Mouse (Mus musculus) liver, embryonic 12.5 days (tissue): ENCODE measurements around the gene Slc6a19. TPM values are rescaled to one million over a fixed set of nuclear protein-coding genes. Genes with fewer than 3 reads are reported as not detected.
"Not testable (repeated sequence)": the region's sequence is repeated elsewhere in the genome, so short reads cannot be mapped to it uniquely, and the experiment has no call there.

ENCODE experiments used
- ATAC-seq: fragments of 200-750 bp; cut with Nextera tagmentation; 2 replicates; pipeline ENCODE4 v1.8.0; 2017; ENCODE audit warnings: moderate number of reproducible peaks, mild to moderate bottlenecking, moderate library complexity
- H3K27ac ChIP-seq: fragments of 300-500 bp; sonication (generic); 2 replicates; pipeline ENCODE4 v1.5.1; 2016; ENCODE audit warnings: mild to moderate bottlenecking
- H3K27me3 ChIP-seq: fragments of 300-500 bp; sonication (generic); replicated peaks from 2 replicates; pipeline ENCODE4 v1.6.1; 2016; ENCODE audit warnings: mild to moderate bottlenecking, moderate library complexity
- H3K36me3 ChIP-seq: fragments of 300-500 bp; sonication (generic); 2 replicates; pipeline ENCODE4 v1.6.1; 2016; ENCODE audit warnings: mild to moderate bottlenecking, moderate library complexity
- H3K4me1 ChIP-seq: fragments of 300-500 bp; sonication (generic); 2 replicates; pipeline ENCODE4 v1.6.1; 2016
- H3K4me2 ChIP-seq: fragments of 300-500 bp; sonication (generic); 2 replicates; pipeline ENCODE4 v1.6.1; 2016; ENCODE audit warnings: mild to moderate bottlenecking, moderate library complexity
- H3K4me3 ChIP-seq: fragments of 300-500 bp; sonication (generic); 2 replicates; pipeline ENCODE4 v1.5.1; 2016; ENCODE audit warnings: mild to moderate bottlenecking, moderate library complexity
- H3K9ac ChIP-seq: fragments of 300-500 bp; sonication (generic); 2 replicates; pipeline ENCODE4 v1.6.1; 2016; ENCODE audit warnings: mild to moderate bottlenecking, moderate library complexity
- H3K9me3 ChIP-seq: fragments of 300-500 bp; sonication (generic); replicated peaks from 2 replicates; pipeline ENCODE4 v1.6.1; 2016; ENCODE audit warnings: mild to moderate bottlenecking, moderate library complexity
- WGBS: fragments of 180-500 bp; shearing (Covaris S2); methylation state at CpG from one replicate; pipeline ENCODE4 v1.1.7; 2016; ENCODE audit not compliant: insufficient replicate concordance; 5-methylcytosine and 5-hydroxymethylcytosine counted together
- polyA plus RNA-seq: library from polyadenylated mRNA; unstranded; fragments of >200 nt; fragmentation: Nextera tagmentation; extraction: Ambion mirVana; gene quantifications from 2 replicates; pipeline ENCODE4 v1.2.1, GENCODE M21; 2016

The Slc6a19 gene
- polyA plus RNA-seq: 0.45 and 0.47 TPM in 2 replicates

DNA sequence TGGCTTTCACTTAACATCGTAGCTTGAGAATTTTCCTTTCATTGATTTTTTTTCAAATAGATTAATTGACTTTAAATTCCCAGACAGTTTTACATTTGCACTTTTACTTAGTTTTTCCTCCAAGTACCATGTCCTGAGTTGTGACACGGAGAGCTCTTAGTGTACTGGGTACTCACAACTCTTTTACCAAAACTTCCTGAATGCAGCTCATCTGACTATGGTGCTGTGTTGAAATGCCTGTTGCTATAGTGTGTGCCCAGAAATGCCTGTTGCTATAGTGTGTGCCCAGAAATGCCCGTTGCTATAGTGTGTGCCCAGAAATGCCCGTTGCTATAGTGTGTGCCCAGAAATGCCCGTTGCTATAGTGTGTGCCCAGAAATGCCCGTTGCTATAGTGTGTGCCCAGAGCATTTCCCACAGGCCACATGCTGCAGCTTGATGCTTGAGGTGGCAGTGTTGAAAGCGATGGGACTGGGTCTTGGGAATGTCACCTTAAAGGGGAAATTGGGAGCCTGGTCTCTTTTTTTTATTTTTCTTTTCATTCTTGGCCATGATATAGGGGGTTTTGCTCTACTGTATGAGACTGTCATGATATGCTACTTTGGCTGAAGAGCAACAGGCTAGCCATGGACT, at the start of gene Slc6a19:
Gene Slc6a19 (minus strand): TSS at position 172 of the 632 bp plus-strand sequence.
- H3K4me2 ChIP-seq: no peak within 1 kb of the TSS
- no peaks in the 10 kb centered on the region for H3K9me3 ChIP-seq
- H3K9ac ChIP-seq: no peak within 1 kb of the TSS
- 65% methylated on average over 7 of the region's 7 CpGs for WGBS
- no peak for ATAC-seq
- H3K27ac ChIP-seq: no peak within 1 kb of the TSS
- no peaks in the 10 kb centered on the region for H3K36me3 ChIP-seq
- peaks cover under 1% of the 10 kb centered on the region; the same call in 1 of the 2 replicates for H3K27me3 ChIP-seq
- H3K4me1 ChIP-seq: no peaks in the 10 kb centered on the region
- H3K4me3 ChIP-seq: no peak within 1 kb of the TSS

DNA sequence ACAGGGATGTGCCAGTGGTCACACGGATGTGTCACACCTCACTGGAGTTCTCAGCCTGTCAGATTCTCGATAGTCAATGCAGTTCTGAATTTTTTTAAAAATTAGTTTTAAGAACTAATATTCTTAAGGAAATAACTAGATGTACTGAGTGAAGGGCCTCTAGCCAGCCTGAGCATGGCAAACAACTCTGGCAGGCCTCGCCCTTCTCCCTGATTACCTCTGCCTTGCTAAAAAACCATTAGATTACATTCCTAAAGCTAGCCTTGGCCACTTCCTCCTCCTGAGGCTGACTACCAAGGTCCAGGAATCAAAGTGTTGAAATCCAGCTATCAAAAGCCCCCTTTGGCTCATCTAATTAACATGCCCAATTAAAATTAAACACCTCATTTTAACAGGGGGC, 46.6 kb upstream of the Slc6a19 start:
- Histone ChIP-seq H3K36me3 (no peaks in the 10 kb centered on the region), H3K4me3 (no peak overlapping the region), H3K4me2 (no peak overlapping the region), H3K9ac (no peak overlapping the region), H3K4me1 (peaks cover 2% of the 10 kb centered on the region; the same call in 1 of the 2 replicates), H3K9me3 (no peaks in the 10 kb centered on the region), H3K27me3 (peaks cover 27% of the 10 kb centered on the region), H3K27ac (no peak overlapping the region)
- whole genome bisulfite sequencing: 65% methylated on average over 3 of the region's 3 CpGs
- no peak for ATAC-seq

DNA sequence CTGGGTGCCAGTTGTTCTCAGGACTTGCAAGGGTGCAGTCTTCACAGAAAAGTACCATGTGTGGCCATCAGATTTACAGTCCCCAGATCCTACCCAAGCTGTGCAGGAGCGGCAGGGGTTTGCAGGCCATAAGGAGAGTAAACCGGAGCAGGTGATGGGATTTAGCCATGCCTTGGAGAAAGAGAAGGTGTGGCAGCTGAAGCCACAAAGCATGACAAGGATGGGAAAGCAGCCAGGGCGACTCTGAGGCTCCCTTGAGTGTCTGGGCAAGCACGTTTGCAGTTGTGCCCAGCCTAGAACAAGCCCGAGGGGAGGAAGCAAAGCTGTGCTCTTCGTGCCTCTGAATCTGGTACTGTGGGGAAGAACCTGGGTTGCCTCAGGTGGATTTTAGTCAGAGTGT, 45.8 kb upstream of the Slc6a19 start:
- Histone ChIP-seq H3K36me3 (no peaks in the 10 kb centered on the region), H3K27ac (no peak overlapping the region), H3K4me2 (no peak overlapping the region), H3K4me3 (no peak overlapping the region), H3K9ac (no peak overlapping the region), H3K27me3 (peaks cover 27% of the 10 kb centered on the region), H3K9me3 (no peaks in the 10 kb centered on the region), H3K4me1 (no peaks in the 10 kb centered on the region)
- no peak for ATAC-seq
- WGBS: 59% methylated on average over 6 of the region's 6 CpGs

DNA sequence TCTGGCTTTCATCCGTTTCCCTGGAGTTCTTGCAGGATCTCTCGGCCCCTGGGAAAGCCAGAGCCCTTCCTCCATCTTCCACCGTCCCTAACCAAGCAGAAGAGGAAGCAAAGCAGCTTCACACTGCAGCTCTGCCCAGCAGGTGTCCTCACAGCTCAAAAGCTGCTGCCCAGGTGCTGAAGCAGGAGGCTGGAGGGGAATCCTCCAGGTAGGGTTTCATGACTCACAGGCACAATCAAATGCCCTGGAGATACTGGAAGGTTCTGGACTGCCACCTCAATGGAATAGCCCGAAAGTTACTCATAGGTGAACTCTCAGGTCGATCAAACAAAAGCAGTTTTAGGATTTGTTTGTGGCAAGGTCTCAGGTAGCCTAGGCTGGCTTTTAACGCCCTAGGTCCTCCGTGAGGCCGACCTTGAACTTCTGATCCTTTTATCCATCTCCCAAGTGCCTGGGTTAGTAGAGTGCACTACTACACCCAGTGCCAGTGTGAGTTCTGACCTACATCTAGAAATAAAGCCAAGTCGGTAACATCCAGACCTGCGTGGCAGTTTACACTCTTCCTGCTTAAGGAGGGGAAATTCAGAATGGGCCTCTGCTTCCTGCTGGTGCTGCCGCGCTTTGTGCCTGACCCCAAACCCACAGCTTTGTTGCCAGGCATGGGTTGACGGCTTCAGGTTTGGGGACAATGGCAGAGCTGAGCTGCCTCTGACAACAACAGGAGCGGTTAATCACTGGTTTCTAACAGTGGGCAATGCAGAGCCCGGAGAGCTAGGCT, 44.2 kb upstream of the Slc6a19 start:
- Histone ChIP-seq H3K36me3 (no peaks in the 10 kb centered on the region), H3K4me3 (no peak overlapping the region), H3K4me2 (no peak overlapping the region), H3K9ac (no peak overlapping the region), H3K9me3 (no peaks in the 10 kb centered on the region), H3K27ac (no peak overlapping the region), H3K4me1 (no peaks in the 10 kb centered on the region), H3K27me3 (peaks cover 33% of the 10 kb centered on the region)
- no peak for ATAC-seq
- 24% methylated on average over 15 of the region's 15 CpGs for WGBS

DNA sequence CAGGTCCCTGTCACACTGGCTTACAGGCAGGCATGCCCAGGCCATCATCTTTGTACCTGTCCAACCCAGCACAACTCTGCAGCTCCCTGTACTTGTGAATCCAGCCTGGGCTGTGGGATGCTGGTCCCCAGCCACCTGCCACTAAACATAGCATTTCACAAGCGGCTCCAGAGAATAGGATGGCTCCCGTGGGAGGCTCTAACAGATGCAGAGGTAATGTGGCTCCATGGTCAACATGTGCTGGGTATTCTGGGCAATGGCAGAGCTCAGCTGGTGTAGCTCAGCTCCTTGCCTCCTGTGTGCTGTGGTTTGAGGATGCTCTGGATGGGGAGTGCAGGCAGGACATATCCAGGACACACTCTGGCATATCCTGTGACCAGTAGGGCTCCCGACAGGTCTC, 39.0 kb upstream of the Slc6a19 start:
- no peak overlapping the region for H3K4me2 ChIP-seq
- peaks cover 18% of the 10 kb centered on the region for H3K27me3 ChIP-seq
- ATAC-seq: no peak
- H3K9me3 ChIP-seq: no peaks in the 10 kb centered on the region
- WGBS: 44% methylated on average over 3 of the region's 3 CpGs
- no peak overlapping the region for H3K27ac ChIP-seq
- H3K36me3 ChIP-seq: no peaks in the 10 kb centered on the region
- H3K9ac ChIP-seq: no peak overlapping the region
- H3K4me1 ChIP-seq: no peaks in the 10 kb centered on the region
- H3K4me3 ChIP-seq: no peak overlapping the region

DNA sequence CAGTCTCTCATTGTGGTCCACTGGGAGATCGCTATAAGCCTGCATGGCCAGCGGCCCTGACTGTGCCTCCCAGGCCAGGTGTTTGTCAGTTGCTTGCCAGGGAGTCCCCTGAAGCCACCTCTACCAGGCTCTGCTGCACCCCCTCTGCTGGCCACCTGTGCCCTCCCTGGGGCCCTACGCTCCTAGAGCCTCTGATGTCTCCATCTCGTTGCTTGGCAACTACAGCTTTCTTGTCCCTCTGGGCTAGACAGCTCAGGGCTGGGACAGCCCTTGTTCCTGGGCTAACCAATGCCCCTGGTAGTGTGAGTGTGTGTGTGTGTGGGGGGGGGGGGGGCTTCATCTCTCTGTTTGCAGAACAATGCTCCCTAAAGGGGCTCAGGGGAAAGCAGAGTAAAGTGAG, 38.3 kb upstream of the Slc6a19 start:
- ATAC-seq: no peak
- H3K9ac ChIP-seq: no peak overlapping the region
- no peaks in the 10 kb centered on the region for H3K4me1 ChIP-seq
- H3K9me3 ChIP-seq: no peaks in the 10 kb centered on the region
- H3K27ac ChIP-seq: no peak overlapping the region
- no peak overlapping the region for H3K4me3 ChIP-seq
- peaks cover 10% of the 10 kb centered on the region for H3K27me3 ChIP-seq
- H3K36me3 ChIP-seq: no peaks in the 10 kb centered on the region
- 51% methylated on average over 4 of the region's 4 CpGs for WGBS
- H3K4me2 ChIP-seq: no peak overlapping the region

DNA sequence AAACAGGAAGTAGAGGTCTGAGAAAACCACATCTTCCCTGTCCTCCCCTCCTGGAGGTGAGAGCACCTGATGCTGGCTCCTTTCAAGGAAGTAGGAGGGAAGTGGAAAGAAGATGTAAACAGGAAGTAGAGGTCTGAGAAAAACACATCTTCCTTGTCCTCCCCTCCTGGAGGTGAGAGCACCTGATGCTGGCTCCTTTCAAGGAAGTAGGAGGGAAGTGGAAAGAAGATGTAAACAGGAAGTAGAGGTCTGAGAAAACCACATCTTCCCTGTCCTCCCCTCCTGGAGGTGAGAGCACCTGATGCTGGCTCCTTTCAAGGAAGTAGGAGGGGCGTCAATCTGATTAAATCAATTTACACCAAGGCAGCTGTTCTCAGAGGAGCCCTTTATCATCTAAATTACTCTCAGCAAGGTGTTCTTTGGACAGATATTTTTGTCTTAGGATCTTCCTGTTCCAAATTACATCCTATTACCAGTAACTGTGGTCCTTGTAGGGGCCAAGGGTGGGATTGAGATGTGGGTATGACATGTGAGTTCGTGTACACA, 35.8 kb upstream of the Slc6a19 start:
- WGBS: 48% methylated on average over 2 of the region's 2 CpGs
- H3K27ac ChIP-seq, H3K9me3 ChIP-seq, H3K4me2 ChIP-seq, ATAC-seq, H3K36me3 ChIP-seq, H3K9ac ChIP-seq, H3K4me3 ChIP-seq, H3K4me1 ChIP-seq: not testable (repeated sequence)
- H3K27me3 ChIP-seq: 0 out of 2 replicates have a peak, but pooled peaks cover 10% of the 10 kb centered on the region

DNA sequence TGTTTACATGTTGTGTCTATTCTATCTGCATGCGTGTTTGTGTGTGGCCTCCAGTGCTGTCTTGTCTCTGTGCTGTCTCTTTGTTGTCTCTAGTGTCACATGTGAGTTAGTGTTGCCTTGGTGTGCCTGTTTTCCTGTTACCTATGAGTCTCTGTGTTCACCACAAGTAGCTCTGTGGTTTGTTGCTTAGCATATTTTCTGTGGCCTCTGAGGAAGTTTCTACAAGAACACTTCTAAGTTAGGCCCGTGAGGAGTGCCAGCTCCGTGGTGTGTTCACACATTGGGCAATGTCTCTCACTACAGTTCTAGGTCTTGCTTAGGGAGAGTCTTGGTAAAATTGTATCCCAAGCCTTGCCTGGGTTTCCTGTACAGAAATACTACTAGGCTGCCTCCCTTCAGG, 32.3 kb upstream of the Slc6a19 start:
- H3K9me3 ChIP-seq: no peaks in the 10 kb centered on the region
- no peak overlapping the region for H3K27ac ChIP-seq
- H3K4me3 ChIP-seq: no peak overlapping the region
- ATAC-seq: no peak
- 44% methylated on average over 3 of the region's 3 CpGs for WGBS
- H3K36me3 ChIP-seq: no peaks in the 10 kb centered on the region
- no peak overlapping the region for H3K4me2 ChIP-seq
- H3K9ac ChIP-seq: no peak overlapping the region
- H3K27me3 ChIP-seq: peaks cover 34% of the 10 kb centered on the region
- peaks cover 8% of the 10 kb centered on the region; the same call in 1 of the 2 replicates for H3K4me1 ChIP-seq

DNA sequence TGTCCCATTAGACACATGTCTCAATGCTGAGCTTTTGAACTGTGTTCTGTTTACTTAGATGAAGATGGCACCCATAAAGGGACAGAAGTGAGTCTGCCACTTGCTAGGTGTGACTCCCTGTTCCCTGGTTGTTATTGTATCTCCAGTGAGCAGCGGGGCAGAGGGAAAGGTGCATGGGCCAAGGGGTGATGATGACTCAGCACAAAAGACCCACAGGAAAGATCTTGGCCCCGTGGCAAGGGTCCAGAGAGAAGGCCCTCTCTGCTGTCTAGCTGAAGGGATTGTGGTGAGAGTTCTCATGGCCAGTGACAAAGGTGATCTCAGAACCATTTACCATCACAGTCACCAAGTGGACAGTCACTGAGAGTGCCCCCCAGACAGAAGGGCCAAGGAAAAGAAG, 31.3 kb upstream of the Slc6a19 start:
- WGBS: 37% methylated on average over 2 of the region's 2 CpGs
- H3K4me2 ChIP-seq: no peak overlapping the region
- H3K36me3 ChIP-seq: no peaks in the 10 kb centered on the region
- H3K9me3 ChIP-seq: no peaks in the 10 kb centered on the region
- H3K27me3 ChIP-seq: peaks cover 41% of the 10 kb centered on the region
- peaks cover 8% of the 10 kb centered on the region; the same call in 1 of the 2 replicates for H3K4me1 ChIP-seq
- no peak for ATAC-seq
- H3K4me3 ChIP-seq: no peak overlapping the region
- H3K27ac ChIP-seq: no peak overlapping the region
- H3K9ac ChIP-seq: no peak overlapping the region

DNA sequence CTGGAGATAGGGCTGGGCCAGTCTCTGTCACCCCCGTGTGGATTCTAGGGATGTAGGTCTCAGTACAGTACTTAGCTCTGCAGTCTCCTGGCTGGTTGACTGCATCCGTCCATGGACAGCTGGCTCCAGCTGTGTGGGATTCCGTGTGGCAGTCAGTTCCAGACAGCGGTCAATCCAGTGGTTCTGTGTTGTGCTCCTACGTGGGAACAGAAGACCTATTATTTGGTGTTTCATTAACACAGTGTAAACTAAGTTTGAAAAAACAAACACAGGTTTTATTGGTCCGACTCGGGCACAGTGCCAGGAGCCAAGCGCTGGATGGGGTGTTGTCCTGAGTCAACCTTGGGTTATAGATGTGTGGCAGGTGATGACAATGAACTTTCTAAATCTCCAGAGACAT, 30.6 kb upstream of the Slc6a19 start:
- H3K36me3 ChIP-seq: no peaks in the 10 kb centered on the region
- no peak; the same call in 1 of the 2 replicates for ATAC-seq
- H3K27me3 ChIP-seq: peaks cover 45% of the 10 kb centered on the region
- no peak overlapping the region for H3K27ac ChIP-seq
- H3K4me3 ChIP-seq: no peak overlapping the region
- WGBS: 69% methylated on average over 8 of the region's 8 CpGs
- peaks cover 8% of the 10 kb centered on the region; the same call in 1 of the 2 replicates for H3K4me1 ChIP-seq
- H3K9ac ChIP-seq: no peak overlapping the region
- no peaks in the 10 kb centered on the region for H3K9me3 ChIP-seq
- no peak overlapping the region for H3K4me2 ChIP-seq

DNA sequence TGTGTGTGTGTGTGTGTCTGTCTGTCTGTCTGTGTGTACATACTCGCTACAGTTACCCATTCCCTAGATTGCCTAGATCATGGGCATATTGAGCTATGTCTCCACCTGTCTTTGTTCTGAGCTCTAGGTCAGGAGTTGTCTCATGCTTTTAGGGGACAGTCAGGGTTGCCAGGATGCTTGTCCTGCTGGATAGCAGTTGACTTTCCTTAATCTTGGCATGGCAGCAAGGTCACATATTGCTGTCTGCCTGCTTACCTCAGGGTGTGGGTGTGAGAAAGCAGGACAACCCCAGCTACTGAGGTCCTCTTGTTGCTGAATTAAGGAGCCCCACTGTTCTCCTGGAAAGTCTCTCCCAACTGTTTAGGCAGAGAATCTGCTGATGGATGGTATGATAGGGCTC, 29.7 kb upstream of the Slc6a19 start:
- WGBS: 61% methylated on average over 1 of the region's 1 CpGs
- H3K27ac ChIP-seq: no peak overlapping the region

More for the DNA sequence above, 29.7 kb upstream of the Slc6a19 start:
- Histone ChIP-seq H3K9ac (no peak overlapping the region), H3K36me3 (no peaks in the 10 kb centered on the region), H3K9me3 (no peaks in the 10 kb centered on the region), H3K27me3 (peaks cover 52% of the 10 kb centered on the region), H3K4me1 (peaks cover 8% of the 10 kb centered on the region; the same call in 1 of the 2 replicates), H3K4me2 (no peak overlapping the region), H3K4me3 (no peak overlapping the region)
- ATAC-seq: no peak
